ENCODE assay signal across 8 mouse cellular contexts in genomic region chr3:109339941-109340273, GRCm38 (mm10). TPM values are rescaled to one million over a fixed set of nuclear protein-coding genes. Genes with fewer than 3 reads are reported as not detected.
DNase-seq lines count a peak whose midpoint lies in the region; ATAC-seq and TF ChIP-seq lines count a peak whose summit lies in the region.

No protein-coding gene starts in this region.

- peaks cover 12% of the 10 kb centered on the region for H3K27me3 ChIP-seq in embryonic facial prominence, embryonic 14.5 days (replicated peaks; ENCODE audit: control insufficient read depth, insufficient read depth, low read length)
- H3K27me3 ChIP-seq in heart, embryonic 11.5 days (ENCODE audit: control insufficient read depth, insufficient read depth, low read length): no peaks in the 10 kb centered on the region
- peaks cover 28% of the 10 kb centered on the region for H3K27me3 ChIP-seq in liver, embryonic 14.5 days (ENCODE audit: control insufficient read depth, insufficient read depth, low read length)

- H3K36me3 ChIP-seq in embryonic facial prominence, embryonic 14.5 days (ENCODE audit: control insufficient read depth, insufficient read depth, low read length): no peaks in the 10 kb centered on the region
- no peaks in the 10 kb centered on the region for H3K36me3 ChIP-seq in heart, embryonic 11.5 days (ENCODE audit: control insufficient read depth, insufficient read depth, low read length)
- no peaks in the 10 kb centered on the region for H3K36me3 ChIP-seq in liver, embryonic 14.5 days (replicated peaks; ENCODE audit: control insufficient read depth, insufficient read depth, low read depth)

- H3K4me3 ChIP-seq in embryonic facial prominence, embryonic 14.5 days (ENCODE audit: low read depth, low read length): peak overlapping the region; percentile 73
- H3K4me3 ChIP-seq in heart, embryonic 11.5 days (ENCODE audit: low read depth, low read length): peak overlapping the region; percentile 80
- peak overlapping the region; percentile 50 to 53 for H3K4me3 ChIP-seq in liver, embryonic 14.5 days (ENCODE audit: insufficient read depth in 1 of 2, low read depth in 2 of 2, low read length in 2 of 2)

- WGBS in embryonic facial prominence, embryonic 14.5 days: 2% methylated on average over 9 of the region's 9 CpGs
- WGBS in heart, embryonic 11.5 days (ENCODE audit: insufficient replicate concordance): 1% methylated on average over 9 of the region's 9 CpGs
- WGBS in liver, embryonic 14.5 days (ENCODE audit: insufficient replicate concordance): under 1% methylated on average over 9 of the region's 9 CpGs

- H3K9ac ChIP-seq in embryonic facial prominence, embryonic 14.5 days (ENCODE audit: low read depth, low read length): peak overlapping the region; percentile 78
- H3K9ac ChIP-seq in heart, embryonic 11.5 days (ENCODE audit: low read depth, low read length): peak overlapping the region; percentile 78
- no peak overlapping the region for H3K9ac ChIP-seq in liver, embryonic 14.5 days (replicated peaks)

- DNase-seq in CD4-positive, CD25-positive, alpha-beta regulatory T cell, adult 2 months (ENCODE audit: low read depth, low spot score): peak; percentile 88
- peak; percentile 76 for DNase-seq in adrenal gland, postnatal 14 days
- DNase-seq in embryonic facial prominence, embryonic 14.5 days (ENCODE audit: low spot score): peak; percentile 82
- peak; percentile 20 to 46 for DNase-seq in kidney, adult 8-10 months
- DNase-seq in liver, embryonic 14.5 days (ENCODE audit: low read depth in 3 of 3, low spot score in 3 of 3): no peak
- DNase-seq in naive thymus-derived CD4-positive, alpha-beta T cell, adult 2 months (ENCODE audit: low read depth): peak; percentile 84
- peak; percentile 48 for DNase-seq in telencephalon, adult 2 months (ENCODE audit: low read depth, low spot score)

- H3K4me1 ChIP-seq in embryonic facial prominence, embryonic 14.5 days (ENCODE audit: control insufficient read depth, insufficient read depth, low read length): 0 out of 2 replicates have a peak, but pooled peaks cover 4% of the 10 kb centered on the region
- H3K4me1 ChIP-seq in heart, embryonic 11.5 days (ENCODE audit: control insufficient read depth, insufficient read depth, low read length): no peaks in the 10 kb centered on the region; the same call in 1 of the 2 replicates
- H3K4me1 ChIP-seq in liver, embryonic 14.5 days (replicated peaks; ENCODE audit: control insufficient read depth in 2 of 2, insufficient read depth in 2 of 2, low read length in 1 of 2): peaks cover 0 to 3% of the 10 kb centered on the region in 2 experiments; a peak in 1 of 4 replicates

- no peak for TF ChIP-seq EP300 in liver, embryonic 14.5 days (IDR thresholded peaks at IDR 0.05; ENCODE audit: low read depth)

- H3K27ac ChIP-seq in embryonic facial prominence, embryonic 14.5 days (replicated peaks; ENCODE audit: low read depth, low read length): peak overlapping the region; percentile 78
- H3K27ac ChIP-seq in heart, embryonic 11.5 days (ENCODE audit: low read depth, low read length): peak overlapping the region; percentile 73
- no peak overlapping the region for H3K27ac ChIP-seq in liver, embryonic 14.5 days

- no peaks in the 10 kb centered on the region for H3K9me3 ChIP-seq in embryonic facial prominence, embryonic 14.5 days (ENCODE audit: control insufficient read depth, low read length)
- H3K9me3 ChIP-seq in heart, embryonic 11.5 days (replicated peaks; ENCODE audit: control insufficient read depth, low read length): no peaks in the 10 kb centered on the region
- H3K9me3 ChIP-seq in liver, embryonic 14.5 days (ENCODE audit: control insufficient read depth, low read length): no peaks in the 10 kb centered on the region

- ATAC-seq in embryonic facial prominence, embryonic 14.5 days (ENCODE audit: low read depth): 0 out of 2 replicates have a peak, but pooled peaks have one; percentile 30
- peak; percentile 15; the same call in 1 of the 2 replicates for ATAC-seq in heart, embryonic 11.5 days (replicated peaks; ENCODE audit: insufficient number of reproducible peaks, low FRiP score, low TSS enrichment)
- no peak for ATAC-seq in liver, embryonic 14.5 days (ENCODE audit: insufficient read depth)

- peak overlapping the region; percentile 93 for H3K4me2 ChIP-seq in embryonic facial prominence, embryonic 14.5 days (ENCODE audit: low read depth, low read length)
- H3K4me2 ChIP-seq in heart, embryonic 11.5 days: peak overlapping the region; percentile 94
- peak overlapping the region; percentile 69 for H3K4me2 ChIP-seq in liver, embryonic 14.5 days (ENCODE audit: low read depth)

- no peak for TF ChIP-seq CTCF in liver, embryonic 14.5 days (IDR thresholded peaks at IDR 0.05; ENCODE audit: low read depth)

RNA-seq across cellular contexts. Expression of gene Vav3, which starts 0.5 kb away (rescaled TPM):
- 5.6 and 7.2 TPM in 2 replicates for total RNA-seq in adrenal gland, postnatal 14 days (2021)
- polyA plus RNA-seq in embryonic facial prominence, embryonic 14.5 days (2014; fragmentation: Nextera tagmentation; extraction: Ambion mirVana): 19.7 and 20.3 TPM in 2 replicates
- 12.9 TPM in 2 replicates for polyA plus RNA-seq in heart, embryonic 11.5 days (2014; fragmentation: Nextera tagmentation; extraction: Ambion mirVana)
- 0.61 and 1.2 TPM in 2 replicates for polyA plus RNA-seq in liver, embryonic 14.5 days (2012; rRNA removed)
- polyA plus RNA-seq in liver, embryonic 14.5 days (2014; fragmentation: Nextera tagmentation; extraction: Ambion mirVana): 2.5 and 2.8 TPM in 2 replicates

Comparison
In these comparisons a context has a peak if more than half of its experiments do, and no peak if none do; other contexts are left out.
1. DNase-seq: peak in CD4-positive, CD25-positive, alpha-beta regulatory T cell, adult 2 months (single experiment), adrenal gland, postnatal 14 days (single experiment), embryonic facial prominence, embryonic 14.5 days (single experiment), kidney, adult 8-10 months (2 of 2), naive thymus-derived CD4-positive, alpha-beta T cell, adult 2 months (single experiment) and telencephalon, adult 2 months (single experiment); none in liver, embryonic 14.5 days (0 of 3).
2. Peak in every context shown above with its lines, with median percentiles within 50 percentile points of each other: H3K4me2 ChIP-seq and H3K4me3 ChIP-seq.